ENCODE assay signal across 8 mouse cellular contexts in genomic region chr2:30700471-30700870, GRCm38 (mm10).
DNase-seq lines count a peak whose midpoint lies in the region; ATAC-seq and TF ChIP-seq lines count a peak whose summit lies in the region.

No protein-coding gene starts in this region.

- H3K79me2 ChIP-seq in MEL (ENCODE audit: control insufficient read depth, insufficient read depth, low read length, poor library complexity): 0 out of 2 replicates have a peak, but pooled peaks cover 1% of the 10 kb centered on the region

- no peaks in the 10 kb centered on the region for H3K9me3 ChIP-seq in heart, embryonic 15.5 days (replicated peaks)
- no peaks in the 10 kb centered on the region for H3K9me3 ChIP-seq in MEL (replicated peaks; ENCODE audit: insufficient read depth, low read length)
- H3K9me3 ChIP-seq in forebrain, embryonic 16.5 days (ENCODE audit: control insufficient read depth, low read length): no peaks in the 10 kb centered on the region
- H3K9me3 ChIP-seq in midbrain, embryonic 10.5 days (replicated peaks): peaks cover 9% of the 10 kb centered on the region

- no peak for ATAC-seq in heart, embryonic 15.5 days (replicated peaks; ENCODE audit: insufficient number of reproducible peaks, insufficient read depth, low FRiP score, low read depth)
- ATAC-seq in forebrain, embryonic 16.5 days: no peak

- TF ChIP-seq CTCF in MEL (IDR thresholded peaks at IDR 0.05 in 2 of 3, conservative IDR thresholded peaks at IDR 0.05 in 1 of 3; ENCODE audit: control insufficient read depth in 1 of 3, insufficient read depth in 1 of 3, low read depth in 2 of 3, low read length in 3 of 3, poor library complexity in 1 of 3, severe bottlenecking in 1 of 3): no peak

- H3K9ac ChIP-seq in heart, embryonic 15.5 days: no peak overlapping the region
- no peak overlapping the region; the same call in 1 of the 2 replicates for H3K9ac ChIP-seq in MEL (ENCODE audit: control insufficient read depth, low read depth, low read length, poor library complexity, severe bottlenecking)
- peak overlapping the region; percentile 4; the same call in 1 of the 2 replicates for H3K9ac ChIP-seq in forebrain, embryonic 16.5 days (replicated peaks; ENCODE audit: low read depth, low read length)

- no peak overlapping the region for H3K4me2 ChIP-seq in heart, embryonic 15.5 days
- no peak overlapping the region for H3K4me2 ChIP-seq in forebrain, embryonic 16.5 days (ENCODE audit: low read length)

- no peak for TF ChIP-seq EP300 in MEL (IDR thresholded peaks at IDR 0.05; ENCODE audit: low read depth in 1 of 2, low read length in 2 of 2)

- H3K27me3 ChIP-seq in heart, embryonic 15.5 days: no peaks in the 10 kb centered on the region
- no peaks in the 10 kb centered on the region for H3K27me3 ChIP-seq in MEL (ENCODE audit: control insufficient read depth in 1 of 2, insufficient read depth in 2 of 2, low read length in 2 of 2)
- no peaks in the 10 kb centered on the region for H3K27me3 ChIP-seq in forebrain, embryonic 16.5 days (replicated peaks; ENCODE audit: control insufficient read depth, insufficient read depth, low read length)
- no peaks in the 10 kb centered on the region for H3K27me3 ChIP-seq in midbrain, embryonic 10.5 days (ENCODE audit: low read depth, poor library complexity, severe bottlenecking)

- H3K4me3 ChIP-seq in heart, embryonic 15.5 days: no peak overlapping the region
- H3K4me3 ChIP-seq in MEL (ENCODE audit: control insufficient read depth in 1 of 2, insufficient read depth in 1 of 2, low read depth in 2 of 2, low read length in 2 of 2): peak overlapping the region; percentile 44 to 54
- no peak overlapping the region for H3K4me3 ChIP-seq in forebrain, embryonic 16.5 days (replicated peaks; ENCODE audit: low read length)
- no peak overlapping the region for H3K4me3 ChIP-seq in midbrain, embryonic 10.5 days

- no peaks in the 10 kb centered on the region for H3K36me3 ChIP-seq in heart, embryonic 15.5 days
- no peaks in the 10 kb centered on the region for H3K36me3 ChIP-seq in MEL (ENCODE audit: control insufficient read depth in 1 of 2, insufficient read depth in 2 of 2, low read length in 2 of 2)
- no peaks in the 10 kb centered on the region for H3K36me3 ChIP-seq in forebrain, embryonic 16.5 days (ENCODE audit: control insufficient read depth, insufficient read depth)
- H3K36me3 ChIP-seq in midbrain, embryonic 10.5 days: peaks cover 7% of the 10 kb centered on the region; the same call in 1 of the 2 replicates

- no peak for TF ChIP-seq RAD21 in MEL (IDR thresholded peaks at IDR 0.05; ENCODE audit: low read depth, low read length)

- H3K27ac ChIP-seq in heart, embryonic 15.5 days: peak overlapping the region; percentile 73
- H3K27ac ChIP-seq in MEL (ENCODE audit: control insufficient read depth, low read depth, low read length): peak overlapping the region; percentile 39; the same call in 1 of the 2 replicates
- peak overlapping the region; percentile 68 for H3K27ac ChIP-seq in forebrain, embryonic 16.5 days (ENCODE audit: low read length)
- H3K27ac ChIP-seq in midbrain, embryonic 10.5 days (replicated peaks): peak overlapping the region; percentile 87

- TF ChIP-seq POLR2A in MEL (IDR thresholded peaks at IDR 0.05; ENCODE audit: control insufficient read depth in 1 of 2, insufficient read depth in 1 of 2, low read depth in 1 of 2, low read length in 2 of 2, poor library complexity in 1 of 2): no peak

- 97% methylated on average over 1 of the region's 1 CpGs for WGBS in heart, embryonic 15.5 days
- WGBS in forebrain, embryonic 16.5 days: 100% methylated on average over 1 of the region's 1 CpGs
- WGBS in midbrain, embryonic 10.5 days: 96% methylated on average over 1 of the region's 1 CpGs

- no peak for DNase-seq in heart, adult 18-20 months
- no peak for DNase-seq in MEL (ENCODE audit: low read depth, low spot score)
- DNase-seq in midbrain, embryonic 10.5 days (ENCODE audit: low spot score): no peak
- no peak for DNase-seq in natural killer cell, adult 2 months (ENCODE audit: low spot score in 2 of 2)
- no peak for DNase-seq in cerebellum, adult 11 months
- DNase-seq in c-Kit-positive CD71-positive TER-119-positive erythroid progenitor cells, embryonic 14.5 days (ENCODE audit: low spot score): no peak

- H3K4me1 ChIP-seq in heart, embryonic 15.5 days (replicated peaks): peaks cover 49% of the 10 kb centered on the region
- H3K4me1 ChIP-seq in MEL (ENCODE audit: control insufficient read depth in 1 of 2, insufficient read depth in 2 of 2, low read length in 2 of 2): peaks cover 0 to 10% of the 10 kb centered on the region in 2 experiments; a peak in 2 of 4 replicates
- H3K4me1 ChIP-seq in forebrain, embryonic 16.5 days (replicated peaks; ENCODE audit: control insufficient read depth, insufficient read depth, low read length): peaks cover 21% of the 10 kb centered on the region
- peaks cover 79% of the 10 kb centered on the region for H3K4me1 ChIP-seq in midbrain, embryonic 10.5 days

TF ChIP-seq in MEL, 35 proteins besides CTCF, POLR2A, EP300 and RAD21:
- TF ChIP-seq ZNF384 (IDR thresholded peaks at IDR 0.05; ENCODE audit: low read depth, low read length) (no peak), SMC3 (IDR thresholded peaks at IDR 0.05; ENCODE audit: low read depth, low read length) (no peak), HCFC1 (IDR thresholded peaks at IDR 0.05; ENCODE audit: low read depth, low read length) (no peak), TCF12 (IDR thresholded peaks at IDR 0.05; ENCODE audit: low read depth, low read length) (no peak), MEF2A (IDR thresholded peaks at IDR 0.05; ENCODE audit: extremely low read depth, insufficient replicate concordance, low read depth, low read length, poor library complexity, severe bottlenecking) (no peak), TBP (IDR thresholded peaks at IDR 0.05; ENCODE audit: low read depth, low read length) (no peak), TAL1 (IDR thresholded peaks at IDR 0.05; ENCODE audit: low read length) (no peak), POLR2AphosphoS5 (IDR thresholded peaks at IDR 0.05; ENCODE audit: borderline replicate concordance, low read depth, low read length) (no peak), MYB (IDR thresholded peaks at IDR 0.05; ENCODE audit: low read depth, low read length) (no peak), JUND (IDR thresholded peaks at IDR 0.05; ENCODE audit: low read depth, low read length) (no peak)

Comparison
In these comparisons a context has a peak if more than half of its experiments do, and no peak if none do; other contexts are left out.
1. H3K4me3 ChIP-seq: peak in MEL (2 of 2); none in heart, embryonic 15.5 days (single experiment), forebrain, embryonic 16.5 days (single experiment) and midbrain, embryonic 10.5 days (single experiment).
2. Peak in every context shown above with its lines, with median percentiles within 50 percentile points of each other: H3K27ac ChIP-seq.